Mouse (Mus musculus): ENCODE measurements at regions not wholly inside any gene's neighbourhood (a gene's known extent, or its start where the extent isn't known, plus 50 kb on each side); places are given as distances from the start of the nearest gene placed in this dataset.

- DNase-seq (ENCODE audit: low read depth) = no peak
Measured at GRCm38 (mm10) chr3:41296152-41296809, 213.4 kb upstream of the Pgrmc2 start.

DNA sequence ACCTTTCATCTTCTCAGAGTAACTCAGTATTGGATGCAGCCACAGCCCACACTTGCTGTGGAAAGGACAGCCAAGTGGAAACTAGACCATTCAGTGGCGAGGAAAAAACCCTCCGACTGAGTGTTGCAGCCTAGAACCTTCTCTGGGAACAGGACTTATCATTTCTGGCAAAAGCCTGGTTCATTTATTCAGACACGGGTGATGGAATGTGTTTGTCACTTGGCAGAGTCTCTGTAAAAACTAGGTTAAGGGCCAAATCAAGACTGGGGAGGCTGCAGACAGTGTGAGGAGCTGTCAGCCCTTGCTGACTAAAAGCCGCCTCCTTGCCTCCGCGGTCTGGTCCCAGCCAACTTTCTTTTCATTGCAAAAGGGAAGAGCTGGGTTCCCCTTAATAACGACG, 212.3 kb upstream of the Pgrmc2 start:
- no peak for DNase-seq (ENCODE audit: low read depth)

DNA sequence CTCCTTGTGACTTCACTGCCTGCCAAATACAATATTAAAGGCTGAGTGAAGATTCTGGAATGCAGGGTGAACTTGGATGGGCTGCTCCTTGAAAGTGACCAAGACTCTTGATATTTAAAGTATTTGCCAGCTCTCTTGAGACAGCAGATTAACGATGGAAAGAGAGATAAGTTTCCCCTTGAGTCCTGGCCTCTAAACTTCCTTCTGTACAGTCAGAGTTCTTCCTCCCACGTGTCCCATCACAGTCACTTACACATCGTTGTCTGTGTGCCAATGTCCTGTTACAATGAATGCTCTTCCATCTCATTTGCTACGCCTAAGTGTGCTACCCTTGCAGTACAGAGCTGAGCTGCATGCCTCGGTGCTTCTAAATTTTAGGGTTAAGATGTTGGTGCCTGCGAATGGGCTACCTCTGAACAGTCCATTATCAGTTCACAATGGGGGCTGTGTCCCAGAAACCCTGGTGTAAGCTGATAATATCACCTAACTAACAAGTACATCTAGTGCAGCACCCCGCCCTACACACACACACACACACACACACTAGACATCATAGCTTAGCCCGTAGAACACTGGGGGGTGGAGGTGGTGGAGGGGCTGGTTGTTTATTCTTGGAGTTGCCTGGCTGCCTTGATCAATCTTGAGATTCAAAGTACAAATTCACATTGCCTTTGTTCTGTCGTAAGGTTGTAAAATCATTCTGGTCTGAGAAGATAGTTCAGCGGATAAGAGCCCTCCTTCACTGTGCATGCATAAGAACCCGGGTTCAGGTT, 207.9 kb upstream of the Pgrmc2 start:
- no peak for DNase-seq (ENCODE audit: low read depth)

GRCm38 (mm10) chr3:41288735-41289134, 205.9 kb upstream of the Pgrmc2 start:
- DNase-seq (ENCODE audit: low read depth) = no peak

GRCm38 (mm10) chr3:41288066-41288465, 205.2 kb upstream of the Pgrmc2 start:
- no peak for DNase-seq (ENCODE audit: low read depth)

GRCm38 (mm10) chr3:41285336-41285735, 202.5 kb upstream of the Pgrmc2 start:
- DNase-seq (ENCODE audit: low read depth) = no peak

GRCm38 (mm10) chr3:41284897-41285296, 202.1 kb upstream of the Pgrmc2 start:
- peak; percentile 26 for DNase-seq (ENCODE audit: low read depth)

DNA sequence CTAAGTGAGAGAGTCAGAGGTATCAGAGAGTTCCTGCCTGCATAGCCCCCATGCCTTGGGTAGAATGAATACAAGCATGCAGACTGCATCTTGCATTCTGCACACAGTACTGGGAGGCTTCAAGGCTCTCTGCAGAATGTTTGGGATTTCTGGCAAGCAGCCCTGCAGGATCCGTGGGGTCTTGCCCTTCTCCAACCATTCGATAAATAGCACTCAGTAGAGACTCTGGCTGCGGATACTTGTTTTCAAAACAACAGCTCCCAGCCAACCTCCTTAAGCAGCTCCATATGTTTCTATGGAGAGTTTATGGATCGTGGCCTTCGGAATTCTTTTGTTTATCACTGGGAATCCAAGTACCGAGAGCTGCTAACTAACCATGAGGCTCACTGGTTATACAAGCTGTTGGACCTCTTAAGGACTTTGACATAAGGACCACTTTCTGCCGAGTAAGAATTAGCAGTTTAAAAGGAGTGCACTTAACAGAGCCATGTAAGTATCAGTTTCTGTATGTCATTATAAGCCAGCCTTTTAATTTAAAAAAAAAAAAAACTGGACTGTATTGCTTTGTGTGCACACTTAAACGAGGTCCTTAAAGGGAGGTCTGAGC, 199.7 kb upstream of the Pgrmc2 start:
- no peak for DNase-seq (ENCODE audit: low read depth)

GRCm38 (mm10) chr3:41276096-41276495, 193.2 kb upstream of the Pgrmc2 start:
- DNase-seq (ENCODE audit: low read depth) = no peak

GRCm38 (mm10) chr3:41268516-41268915, 185.7 kb upstream of the Pgrmc2 start:
- peak; percentile 77 for DNase-seq (ENCODE audit: low read depth)

- no peak for DNase-seq (ENCODE audit: low read depth)
Measured at GRCm38 (mm10) chr3:41266216-41266615, 183.4 kb upstream of the Pgrmc2 start.

DNA sequence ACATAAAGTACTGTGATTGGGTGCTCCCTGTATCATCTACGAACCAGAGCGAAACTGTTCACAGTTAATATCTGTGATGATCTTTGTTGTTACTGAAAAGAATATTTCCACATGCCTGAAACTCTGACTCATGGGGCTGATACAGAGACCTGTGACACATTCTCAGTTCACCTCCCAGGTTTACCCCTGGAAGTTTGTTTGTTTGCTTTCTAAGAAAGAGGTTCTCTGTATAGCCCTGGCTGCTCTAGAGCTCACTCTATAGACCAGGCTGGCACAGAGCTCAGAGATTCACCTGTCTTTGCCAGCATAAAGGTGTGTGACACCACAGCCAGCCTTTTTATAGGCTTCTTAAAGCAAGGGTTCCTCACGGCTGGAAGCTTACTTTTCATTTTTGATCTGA, 182.6 kb upstream of the Pgrmc2 start:
- DNase-seq (ENCODE audit: low read depth) = peak; percentile 4

DNA sequence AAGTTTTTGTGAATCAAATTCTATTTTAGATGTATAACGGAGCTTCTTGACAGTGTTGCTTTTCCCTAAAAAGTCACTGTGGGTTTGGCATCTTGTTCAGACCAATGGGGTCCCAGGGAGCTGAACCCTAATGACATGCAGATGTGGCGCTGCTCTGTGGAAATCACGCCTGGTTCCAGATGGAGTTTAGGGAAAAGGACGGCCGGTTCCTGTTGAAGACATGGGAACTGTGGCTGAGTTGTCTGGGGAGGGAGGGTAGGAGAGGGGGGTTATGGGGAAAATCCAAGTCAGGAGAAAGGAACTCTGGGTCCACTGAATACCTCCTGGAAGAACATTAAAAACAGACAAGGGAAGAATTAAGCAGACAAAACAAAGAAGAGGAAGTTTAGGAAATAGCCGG, 175.4 kb upstream of the Pgrmc2 start:
- no peak for DNase-seq (ENCODE audit: low read depth)

GRCm38 (mm10) chr3:41244960-41245359, 162.1 kb upstream of the Pgrmc2 start:
- DNase-seq (ENCODE audit: low read depth) = peak; percentile 5

DNA sequence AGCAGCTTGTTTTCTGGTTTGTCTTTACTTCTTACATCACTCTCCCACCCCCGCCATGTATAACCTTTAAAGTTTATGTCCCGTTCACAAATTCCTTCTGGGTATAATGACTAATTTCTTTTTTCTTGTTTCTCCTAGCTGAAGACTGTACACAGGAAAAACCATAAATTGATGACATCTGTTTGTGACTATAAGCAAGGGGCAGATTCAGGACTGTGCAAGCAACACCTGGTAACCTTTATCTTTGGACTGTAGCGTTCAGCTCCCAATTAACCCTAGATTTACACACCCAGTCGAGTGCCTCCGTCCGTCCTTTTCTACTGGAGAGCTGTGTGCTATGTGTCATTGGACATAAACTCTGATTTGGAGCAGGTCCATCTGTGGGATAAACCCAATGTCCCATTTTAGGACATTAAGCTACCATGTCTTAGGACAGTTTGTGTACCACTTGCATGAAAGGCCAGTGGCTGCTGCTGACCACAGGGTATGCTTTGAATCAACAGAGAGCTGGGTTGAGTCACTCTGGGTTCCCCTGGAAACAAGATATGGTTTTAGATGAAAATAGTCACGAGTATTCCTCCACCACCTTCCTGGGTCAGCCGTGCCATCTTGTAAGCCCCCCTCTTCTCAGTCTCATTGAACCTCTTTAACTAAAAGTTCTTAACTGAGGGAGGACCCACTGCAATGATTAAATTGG, 159.2 kb upstream of the Pgrmc2 start:
- no peak for DNase-seq (ENCODE audit: low read depth)

- no peak for DNase-seq (ENCODE audit: low read depth)
Measured at GRCm38 (mm10) chr3:41239801-41240200, 157.0 kb upstream of the Pgrmc2 start.

GRCm38 (mm10) chr3:41239246-41239645, 156.4 kb upstream of the Pgrmc2 start:
- no peak for DNase-seq (ENCODE audit: low read depth)

DNA sequence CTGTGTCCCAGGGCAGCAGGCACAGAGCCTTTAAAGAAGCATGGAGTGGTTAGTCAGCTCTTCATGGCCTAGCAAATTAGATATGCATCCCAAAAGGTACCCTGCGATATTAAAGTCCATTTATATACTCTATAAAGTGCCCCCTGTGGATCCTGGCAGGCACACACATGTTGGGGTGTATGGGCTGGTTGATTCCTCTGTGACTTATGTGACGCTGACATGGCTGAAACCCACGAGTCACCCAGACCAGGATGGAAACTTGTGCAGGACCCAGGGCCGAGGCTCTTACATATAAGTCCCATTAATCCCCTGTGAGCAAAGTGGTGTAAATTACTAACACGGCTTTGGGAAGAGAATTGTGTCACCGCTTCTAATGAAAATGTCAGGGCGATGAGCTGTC, 155.2 kb upstream of the Pgrmc2 start:
- no peak for DNase-seq (ENCODE audit: low read depth)

GRCm38 (mm10) chr3:41235610-41236009, 152.8 kb upstream of the Pgrmc2 start:
- DNase-seq (ENCODE audit: low read depth) = peak; percentile 19

GRCm38 (mm10) chr3:41234994-41235393, 152.1 kb upstream of the Pgrmc2 start:
- DNase-seq (ENCODE audit: low read depth) = no peak

GRCm38 (mm10) chr3:41234191-41234590, 151.3 kb upstream of the Pgrmc2 start:
- no peak for DNase-seq (ENCODE audit: low read depth)

DNA sequence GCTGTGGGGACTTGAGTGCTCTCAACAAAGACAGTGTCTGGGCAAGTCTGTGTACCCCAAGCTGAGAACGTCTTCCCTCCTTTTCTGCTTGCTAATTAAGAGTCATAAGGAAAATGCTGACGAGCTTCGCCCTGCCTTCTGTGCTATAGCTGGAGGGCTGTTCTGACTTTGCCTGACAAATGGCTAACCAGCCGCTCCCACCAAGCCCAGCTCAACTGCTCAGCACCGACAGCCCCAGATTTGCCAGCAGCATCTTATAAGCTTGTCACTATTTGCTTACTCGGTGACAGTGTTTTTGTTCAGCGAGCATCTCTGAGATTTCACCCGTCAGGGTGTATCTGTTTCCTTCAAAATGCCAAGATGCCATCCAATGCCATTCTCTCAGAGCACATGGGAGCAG, 150.6 kb upstream of the Pgrmc2 start:
- DNase-seq (ENCODE audit: low read depth) = no peak

GRCm38 (mm10) chr3:41230961-41231377, 148.1 kb upstream of the Pgrmc2 start:
- DNase-seq (ENCODE audit: low read depth) = no peak
